Mouse (Mus musculus) erythroblast, embryonic 14.5 days (primary cell): ENCODE measurements around the gene Kat7.

Source experiments
- GATA1 ChIP-seq: IDR thresholded peaks from 2 replicates; pipeline ENCODE4 v1.6.1; 2012; ENCODE audit warnings: low read length, inconsistent platforms, mixed read lengths
- TAL1 ChIP-seq: IDR thresholded peaks from 3 replicates; pipeline ENCODE4 v1.6.1; 2012; ENCODE audit warnings: low read length, inconsistent platforms, mixed read lengths

GRCm38 (mm10) chr11:95258490-95258889 is 51.6 kb downstream of the Kat7 start:
- TF ChIP-seq GATA1 (no peak), TAL1 (no peak)
